In the genomic region with DNA sequence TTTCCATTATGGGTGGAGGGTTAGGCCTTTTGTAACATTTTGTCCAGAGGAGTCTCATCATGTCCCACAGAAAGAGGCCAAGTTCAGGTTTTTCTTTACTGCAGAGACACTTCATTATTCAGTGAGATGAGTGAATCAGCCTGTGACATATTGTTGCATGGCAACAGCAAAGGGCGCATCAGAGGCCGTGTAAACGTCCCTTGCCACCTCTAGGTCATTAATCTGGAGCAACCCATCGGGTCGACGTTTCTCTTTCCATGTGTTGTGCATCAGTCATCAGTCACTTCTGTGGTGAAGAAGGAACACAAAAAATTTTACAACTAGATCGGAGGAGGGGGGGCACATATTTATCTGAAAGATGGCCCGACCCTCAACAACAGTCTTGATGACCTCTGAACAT, we compare ENCODE assay signal across 18 mouse cellular contexts.
DNase-seq lines count a peak whose midpoint lies in the region; ATAC-seq and TF ChIP-seq lines count a peak whose summit lies in the region.
"Had no signal": no experiment of that assay in that cellular context is flagged by ENCODE, and none has a peak within 500 bp of the region (broad histone marks: within the 10 kb centered on the region; RNA-seq: fewer than 3 reads in every experiment).

No protein-coding gene starts in this region.

- peak; percentile 19 for DNase-seq in kidney, postnatal 0 days (ENCODE audit: low spot score)
- peak; percentile 63 for DNase-seq in embryo, embryonic 10.5 days (ENCODE audit: low spot score)
- peak; percentile 48 for DNase-seq in lung, postnatal 36 days
- no peak for DNase-seq in c-Kit-positive CD71-positive TER-119-positive erythroid progenitor cells, embryonic 14.5 days (ENCODE audit: low spot score)
- DNase-seq in thymus, postnatal 36 days, result no peak
- DNase-seq: cerebellum, adult 9-11 months; gastrocnemius, postnatal 25 days; kidney, postnatal 25 days had no signal

- no peak overlapping the region for H3K4me3 ChIP-seq in kidney, postnatal 0 days (replicated peaks; ENCODE audit: low read depth, low read length)
- no peak overlapping the region for H3K4me3 ChIP-seq in kidney, embryonic 15.5 days (replicated peaks)
- H3K4me3 ChIP-seq in hindbrain, embryonic 13.5 days, result no peak overlapping the region
- H3K4me3 ChIP-seq: embryonic facial prominence, embryonic 12.5 days; heart, embryonic 10.5 days; myocyte; stomach, embryonic 15.5 days had no signal

- H3K27ac ChIP-seq in kidney, postnatal 0 days, result no peak overlapping the region
- no peak overlapping the region for H3K27ac ChIP-seq in kidney, embryonic 15.5 days
- H3K27ac ChIP-seq in hindbrain, embryonic 13.5 days, result no peak overlapping the region
- H3K27ac ChIP-seq: heart, embryonic 10.5 days; macrophage had no signal

- no peaks in the 10 kb centered on the region for H3K4me1 ChIP-seq in kidney, postnatal 0 days (replicated peaks; ENCODE audit: insufficient read depth, low read length)
- H3K4me1 ChIP-seq in kidney, embryonic 15.5 days, result peaks cover 20% of the 10 kb centered on the region
- peaks cover 25% of the 10 kb centered on the region for H3K4me1 ChIP-seq in hindbrain, embryonic 13.5 days (replicated peaks)
- H3K4me1 ChIP-seq: heart, embryonic 10.5 days had no signal

- no peaks in the 10 kb centered on the region for H3K9me3 ChIP-seq in kidney, postnatal 0 days (replicated peaks; ENCODE audit: low read length)
- H3K9me3 ChIP-seq in kidney, embryonic 15.5 days (replicated peaks), result no peaks in the 10 kb centered on the region
- no peaks in the 10 kb centered on the region for H3K9me3 ChIP-seq in hindbrain, embryonic 13.5 days
- H3K9me3 ChIP-seq: embryonic facial prominence, embryonic 12.5 days; heart, embryonic 10.5 days; stomach, embryonic 15.5 days had no signal

- no peak for ATAC-seq in kidney, postnatal 0 days (replicated peaks; ENCODE audit: low FRiP score, low read depth)
- ATAC-seq in kidney, embryonic 15.5 days (replicated peaks; ENCODE audit: low FRiP score), result no peak
- ATAC-seq in hindbrain, embryonic 13.5 days (ENCODE audit: low FRiP score), result peak; percentile 54; the same call in 1 of the 2 replicates
- ATAC-seq: intestine, embryonic 16.5 days had no signal

- no peaks in the 10 kb centered on the region for H3K36me3 ChIP-seq in kidney, postnatal 0 days (ENCODE audit: insufficient read depth, low read length)
- H3K36me3 ChIP-seq in kidney, embryonic 15.5 days, result no peaks in the 10 kb centered on the region
- H3K36me3 ChIP-seq in hindbrain, embryonic 13.5 days, result no peaks in the 10 kb centered on the region
- H3K36me3 ChIP-seq: embryonic facial prominence, embryonic 12.5 days; G1E; heart, embryonic 10.5 days; stomach, embryonic 15.5 days had no signal

- H3K4me2 ChIP-seq in kidney, postnatal 0 days (ENCODE audit: low read length), result no peak overlapping the region
- H3K4me2 ChIP-seq in kidney, embryonic 15.5 days, result no peak overlapping the region
- no peak overlapping the region for H3K4me2 ChIP-seq in hindbrain, embryonic 13.5 days
- H3K4me2 ChIP-seq: embryonic facial prominence, embryonic 12.5 days; liver, embryonic 11.5 days; stomach, embryonic 15.5 days had no signal

- no peaks in the 10 kb centered on the region for H3K27me3 ChIP-seq in kidney, postnatal 0 days (ENCODE audit: insufficient read depth, low read length)
- no peaks in the 10 kb centered on the region for H3K27me3 ChIP-seq in kidney, embryonic 15.5 days
- H3K27me3 ChIP-seq in hindbrain, embryonic 13.5 days, result no peaks in the 10 kb centered on the region; the same call in 1 of the 2 replicates
- H3K27me3 ChIP-seq: embryonic facial prominence, embryonic 12.5 days; stomach, embryonic 15.5 days had no signal

- 30% methylated on average over 8 of the region's 8 CpGs for WGBS in kidney, postnatal 0 days
- WGBS in kidney, embryonic 15.5 days, result 28% methylated on average over 8 of the region's 8 CpGs
- WGBS in hindbrain, embryonic 13.5 days, result 20% methylated on average over 8 of the region's 8 CpGs

- no peak for TF ChIP-seq CTCF in kidney, postnatal 0 days (IDR thresholded peaks at IDR 0.05; ENCODE audit: low read depth)

- no peak overlapping the region for H3K9ac ChIP-seq in kidney, postnatal 0 days (ENCODE audit: low read depth, low read length)
- H3K9ac ChIP-seq in kidney, embryonic 15.5 days, result no peak overlapping the region
- H3K9ac ChIP-seq in hindbrain, embryonic 13.5 days, result no peak overlapping the region
- H3K9ac ChIP-seq: embryonic facial prominence, embryonic 12.5 days; stomach, embryonic 15.5 days had no signal

Comparison
In these comparisons a context has a peak if more than half of its experiments do, and no peak if none do; other contexts are left out.
1. DNase-seq: peak in kidney, postnatal 0 days (single experiment), embryo, embryonic 10.5 days (single experiment) and lung, postnatal 36 days (single experiment); none in c-Kit-positive CD71-positive TER-119-positive erythroid progenitor cells, embryonic 14.5 days (single experiment) and thymus, postnatal 36 days (0 of 2).